Mouse (Mus musculus): Measurements from ENCODE around the gene Nfe2l1. TPM values are rescaled to one million over a fixed set of nuclear protein-coding genes. Genes with fewer than 3 reads are reported as not detected.

The Nfe2l1 gene
- total RNA-seq (2012; rRNA removed) (44.8 and 47.0 TPM in 2 replicates), polyA plus RNA-seq (2012; ENCODE audit: insufficient read depth in 1 of 2, insufficient read length in 2 of 2, low read depth in 1 of 2, low replicate concordance in 2 of 2, missing spikeins in 1 of 2) (10 to 100 TPM; 37.5 to 66.5 TPM)

- Histone ChIP-seq H3K4me1 (ENCODE audit: control insufficient read depth in 1 of 2, insufficient read depth in 2 of 2, low read length in 2 of 2) (peaks cover 5 to 36% of the 10 kb centered on the region in 2 experiments), H3K9ac (ENCODE audit: control insufficient read depth, low read depth, low read length, poor library complexity, severe bottlenecking) (peak within 1 kb of the TSS; percentile 97), H3K79me2 (ENCODE audit: control insufficient read depth, insufficient read depth, low read length, poor library complexity) (peaks cover 47% of the 10 kb centered on the region), H3K36me3 (ENCODE audit: control insufficient read depth in 1 of 2, insufficient read depth in 2 of 2, low read length in 2 of 2) (peaks cover 10 to 40% of the 10 kb centered on the region in 2 experiments), H3K27ac (ENCODE audit: control insufficient read depth, low read depth, low read length) (peak within 1 kb of the TSS; percentile 98), H3K9me3 (replicated peaks; ENCODE audit: insufficient read depth, low read length) (no peaks in the 10 kb centered on the region), H3K27me3 (ENCODE audit: control insufficient read depth in 1 of 2, insufficient read depth in 2 of 2, low read length in 2 of 2) (peaks cover 0 to 1% of the 10 kb centered on the region in 2 experiments; a peak in 2 of 4 replicates), H3K4me3 (ENCODE audit: control insufficient read depth in 1 of 2, insufficient read depth in 1 of 2, low read depth in 2 of 2, low read length in 2 of 2) (peak within 1 kb of the TSS; percentile 77 to 87)
- 0 out of 4 replicates have a peak, but pooled peaks of 1 of the 2 experiments have one; percentile 10 for TF ChIP-seq EP300 (IDR thresholded peaks at IDR 0.05; ENCODE audit: low read depth in 1 of 2, low read length in 2 of 2)
- peak; percentile 53 to 87 for TF ChIP-seq POLR2A (IDR thresholded peaks at IDR 0.05; ENCODE audit: control insufficient read depth in 1 of 2, insufficient read depth in 1 of 2, low read depth in 1 of 2, low read length in 2 of 2, poor library complexity in 1 of 2)
- TF ChIP-seq HCFC1 (IDR thresholded peaks at IDR 0.05; ENCODE audit: low read depth, low read length): peak; percentile 85
- no peak for TF ChIP-seq BHLHE40 (IDR thresholded peaks at IDR 0.05; ENCODE audit: borderline replicate concordance, low read depth, low read length)
- peak; percentile 55; the same call in 1 of the 2 replicates for TF ChIP-seq NRF1 (IDR thresholded peaks at IDR 0.05; ENCODE audit: insufficient read depth, low read depth, low read length, poor library complexity, severe bottlenecking)
- no peak for TF ChIP-seq RAD21 (IDR thresholded peaks at IDR 0.05; ENCODE audit: low read depth, low read length)
- TF ChIP-seq ETS1 (IDR thresholded peaks at IDR 0.05; ENCODE audit: low read depth, low read length): peak; percentile 24; the same call in 1 of the 2 replicates
- 0 out of 2 replicates have a peak, but pooled peaks have one; percentile 29 for TF ChIP-seq POLR2AphosphoS5 (IDR thresholded peaks at IDR 0.05; ENCODE audit: borderline replicate concordance, low read depth, low read length)
- TF ChIP-seq MAZ (IDR thresholded peaks at IDR 0.05; ENCODE audit: low read depth, low read length): peak; percentile 96
- peak; percentile 82 for TF ChIP-seq POLR2AphosphoS2 (IDR thresholded peaks at IDR 0.05; ENCODE audit: low read length)
- TF ChIP-seq NELFE (IDR thresholded peaks at IDR 0.05; ENCODE audit: low read depth, low read length): peak; percentile 80
- 0 out of 2 replicates have a peak, but pooled peaks have one; percentile 80 for TF ChIP-seq SIN3A (IDR thresholded peaks at IDR 0.05; ENCODE audit: low read length)
- TF ChIP-seq USF1 (IDR thresholded peaks at IDR 0.05; ENCODE audit: low read depth, low read length): peak; percentile 73
- peak; percentile 85 for TF ChIP-seq MXI1 (IDR thresholded peaks at IDR 0.05; ENCODE audit: low read depth, low read length)
- TF ChIP-seq USF2 (IDR thresholded peaks at IDR 0.05; ENCODE audit: borderline replicate concordance in 1 of 2, insufficient read depth in 1 of 2, low read depth in 1 of 2, low read length in 2 of 2): no peak
- TF ChIP-seq TBP (IDR thresholded peaks at IDR 0.05; ENCODE audit: low read depth, low read length): 0 out of 2 replicates have a peak, but pooled peaks have one; percentile 58
- no peak for TF ChIP-seq CTCF (IDR thresholded peaks at IDR 0.05 in 2 of 3, conservative IDR thresholded peaks at IDR 0.05 in 1 of 3; ENCODE audit: control insufficient read depth in 1 of 3, insufficient read depth in 1 of 3, low read depth in 2 of 3, low read length in 3 of 3, poor library complexity in 1 of 3, severe bottlenecking in 1 of 3)
- peak; percentile 79 for TF ChIP-seq ELF1 (IDR thresholded peaks at IDR 0.05; ENCODE audit: low read depth, low read length)
- peak; percentile 98 for TF ChIP-seq MAX (IDR thresholded peaks at IDR 0.05; ENCODE audit: low read length)
- TF ChIP-seq KAT2A (conservative IDR thresholded peaks at IDR 0.05; ENCODE audit: low read depth, low read length): peak; percentile 64
- no peak for TF ChIP-seq JUND (IDR thresholded peaks at IDR 0.05; ENCODE audit: low read depth, low read length)
- peak; percentile 98 for TF ChIP-seq MYC (IDR thresholded peaks at IDR 0.05; ENCODE audit: low read depth, low read length)
- peak; percentile 37; the same call in 1 of the 2 replicates for TF ChIP-seq ZMIZ1 (IDR thresholded peaks at IDR 0.05; ENCODE audit: low read depth, low read length)
- no peak for TF ChIP-seq ZNF384 (IDR thresholded peaks at IDR 0.05; ENCODE audit: low read depth, low read length)
- peak; percentile 32; the same call in 1 of the 2 replicates for TF ChIP-seq TCF12 (IDR thresholded peaks at IDR 0.05; ENCODE audit: low read depth, low read length)
- TF ChIP-seq RCOR1 (IDR thresholded peaks at IDR 0.05; ENCODE audit: low read depth, low read length): no peak
- no peak for TF ChIP-seq TAL1 (IDR thresholded peaks at IDR 0.05; ENCODE audit: low read length)
- TF ChIP-seq CHD2 (IDR thresholded peaks at IDR 0.05; ENCODE audit: low read length): peak; percentile 91
- peak; percentile 100 for DNase-seq (ENCODE audit: low read depth, low spot score)
Measured at GRCm38 (mm10) chr11:96829813-96830538, at the start of gene Nfe2l1. Gene Nfe2l1 (minus strand): TSS chr11:96829968.

Measured in MEL (cell line).